Mouse (Mus musculus): ENCODE measurements around the gene Gprin3. TPM values are rescaled to one million over a fixed set of nuclear protein-coding genes. Genes with fewer than 3 reads are reported as not detected.

Gprin3 gene
- 1 to 10 TPM; 1.3 to 1.4 TPM for total RNA-seq (2023)

GRCm38 (mm10) chr6:59425824-59426533 is at the start of gene Gprin3:
TSS of gene Gprin3 (minus strand) at chr6:59426294.

Other genes with a start within 250 kb of the Gprin3 start
- 10 to 100 TPM; 13.0 to 15.5 TPM for gene Tigd2, start 217.4 kb downstream of the Gprin3 start, total RNA-seq (2023)